Comparison of ENCODE assay signal across 8 mouse cellular contexts in the genomic region with DNA sequence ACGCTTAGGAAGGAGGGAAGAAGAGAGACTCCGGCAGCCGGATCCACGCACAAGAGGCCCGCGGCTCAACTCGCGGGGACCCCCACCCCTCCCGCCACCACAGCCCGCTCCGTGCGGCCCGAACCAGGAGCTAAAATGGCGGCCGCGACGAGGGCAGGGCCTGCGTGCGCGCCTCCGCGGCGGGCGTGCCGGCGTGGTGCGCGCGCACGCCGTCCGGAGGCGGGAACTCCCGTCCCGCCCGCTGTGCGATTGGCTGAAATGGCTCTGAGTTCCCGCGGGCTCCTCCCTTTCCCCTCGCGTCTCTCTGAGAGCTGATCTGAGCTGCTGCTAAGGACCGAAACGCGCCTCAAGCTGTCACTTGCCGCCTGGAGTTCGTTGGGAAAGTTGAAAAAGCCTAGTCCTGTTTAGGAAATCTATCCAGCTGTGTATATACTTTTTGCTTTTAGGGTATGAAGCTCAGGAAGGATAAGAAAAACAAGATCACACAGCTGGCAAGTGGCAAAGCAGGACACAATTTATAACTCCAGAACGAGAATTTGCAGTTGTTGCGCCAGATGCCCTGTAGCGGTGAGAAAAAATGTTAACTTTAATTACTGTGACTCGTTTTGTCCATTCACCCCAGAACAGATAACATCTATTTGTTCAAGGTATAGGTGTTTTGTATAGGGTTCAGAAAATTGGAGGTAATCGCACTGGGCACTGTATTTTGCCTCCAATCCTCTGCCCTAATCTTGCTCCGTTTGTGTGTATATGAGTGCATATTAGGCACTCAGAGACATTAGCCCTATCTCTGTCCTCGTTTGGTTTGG. TPM values are rescaled to one million over a fixed set of nuclear protein-coding genes. Genes with fewer than 3 reads are reported as not detected.
DNase-seq lines count a peak whose midpoint lies in the region; ATAC-seq lines count a peak whose summit lies in the region.

Gene Dhx15, minus strand, starts transcription at position 144 of the 809 bp plus-strand sequence.

- no peaks in the 10 kb centered on the region for H3K36me3 ChIP-seq in heart, embryonic 13.5 days
- no peaks in the 10 kb centered on the region for H3K36me3 ChIP-seq in liver, embryonic 12.5 days
- H3K36me3 ChIP-seq in stomach, embryonic 15.5 days: no peaks in the 10 kb centered on the region

- no peaks in the 10 kb centered on the region for H3K27me3 ChIP-seq in heart, embryonic 13.5 days (replicated peaks)
- H3K27me3 ChIP-seq in liver, embryonic 12.5 days (replicated peaks): no peaks in the 10 kb centered on the region
- H3K27me3 ChIP-seq in stomach, embryonic 15.5 days (replicated peaks): no peaks in the 10 kb centered on the region

- WGBS in heart, embryonic 13.5 days: 2% methylated on average over 53 of the region's 53 CpGs
- 1% methylated on average over 53 of the region's 53 CpGs for WGBS in liver, embryonic 12.5 days (ENCODE audit: insufficient replicate concordance)
- under 1% methylated on average over 53 of the region's 53 CpGs for WGBS in stomach, embryonic 15.5 days

- peak within 1 kb of the TSS; percentile 88 for H3K4me2 ChIP-seq in heart, embryonic 13.5 days
- H3K4me2 ChIP-seq in liver, embryonic 12.5 days: peak within 1 kb of the TSS; percentile 81
- H3K4me2 ChIP-seq in stomach, embryonic 15.5 days: peak within 1 kb of the TSS; percentile 67

- peak within 1 kb of the TSS; percentile 68 for H3K27ac ChIP-seq in brown adipose tissue, adult 24 weeks (replicated peaks; ENCODE audit: low read depth, low read length)
- peak within 1 kb of the TSS; percentile 94 for H3K27ac ChIP-seq in heart, embryonic 13.5 days (replicated peaks)
- H3K27ac ChIP-seq in liver, embryonic 12.5 days: peak within 1 kb of the TSS; percentile 87
- peak within 1 kb of the TSS; percentile 94 for H3K27ac ChIP-seq in stomach, embryonic 15.5 days

- peak within 1 kb of the TSS; percentile 79 for H3K4me3 ChIP-seq in brown adipose tissue, adult 24 weeks (ENCODE audit: insufficient read depth, low read depth, low read length)
- H3K4me3 ChIP-seq in heart, embryonic 13.5 days: peak within 1 kb of the TSS; percentile 99
- H3K4me3 ChIP-seq in liver, embryonic 12.5 days: peak within 1 kb of the TSS; percentile 98
- H3K4me3 ChIP-seq in stomach, embryonic 15.5 days (replicated peaks): peak within 1 kb of the TSS; percentile 94

- peak; percentile 96 for ATAC-seq in heart, embryonic 13.5 days (ENCODE audit: extremely low read depth, insufficient number of reproducible peaks, low FRiP score, low TSS enrichment)
- ATAC-seq in liver, embryonic 12.5 days: peak; percentile 94
- peak; percentile 97 for ATAC-seq in stomach, embryonic 15.5 days (ENCODE audit: insufficient read depth, low FRiP score, low read depth)

- H3K9ac ChIP-seq in heart, embryonic 13.5 days: peak within 1 kb of the TSS; percentile 100
- H3K9ac ChIP-seq in liver, embryonic 12.5 days: peak within 1 kb of the TSS; percentile 98
- H3K9ac ChIP-seq in stomach, embryonic 15.5 days: peak within 1 kb of the TSS; percentile 96

- peaks cover 6% of the 10 kb centered on the region; the same call in 1 of the 2 replicates for H3K4me1 ChIP-seq in brown adipose tissue, adult 24 weeks (ENCODE audit: control insufficient read depth, insufficient read depth, insufficient read length, low read length)
- peaks cover 41% of the 10 kb centered on the region for H3K4me1 ChIP-seq in heart, embryonic 13.5 days
- peaks cover 46% of the 10 kb centered on the region for H3K4me1 ChIP-seq in liver, embryonic 12.5 days
- H3K4me1 ChIP-seq in stomach, embryonic 15.5 days: 0 out of 2 replicates have a peak, but pooled peaks cover 11% of the 10 kb centered on the region

- DNase-seq in CD4-positive, CD25-positive, alpha-beta regulatory T cell, adult 2 months (ENCODE audit: low read depth, low spot score): peak; percentile 97
- peak; percentile 33 for DNase-seq in fat pad, adult 2 months (ENCODE audit: extremely low read depth, low read depth, low spot score)
- DNase-seq in kidney, postnatal 10 days: peak; percentile 96
- DNase-seq in natural killer cell, adult 2 months (ENCODE audit: low spot score in 2 of 2): peak; percentile 84 to 90

- no peaks in the 10 kb centered on the region for H3K9me3 ChIP-seq in heart, embryonic 13.5 days
- no peaks in the 10 kb centered on the region for H3K9me3 ChIP-seq in liver, embryonic 12.5 days (replicated peaks)
- no peaks in the 10 kb centered on the region for H3K9me3 ChIP-seq in stomach, embryonic 15.5 days

RNA-seq across cellular contexts. Expression of gene Dhx15, which starts in this region (rescaled TPM):
- 44.0 and 50.4 TPM in 2 replicates for polyA plus RNA-seq in brown adipose tissue, adult 24 weeks (2012; ENCODE audit: insufficient read depth, insufficient read length, missing spikeins)
- 85.1 and 90.3 TPM in 2 replicates for polyA plus RNA-seq in heart, embryonic 13.5 days (2015; fragmentation: Nextera tagmentation; extraction: Ambion mirVana)
- 114 and 118 TPM in 2 replicates for polyA plus RNA-seq in liver, embryonic 12.5 days (2016; fragmentation: Nextera tagmentation; extraction: Ambion mirVana)
- 140 and 144 TPM in 2 replicates for polyA plus RNA-seq in stomach, embryonic 15.5 days (2015; fragmentation: Nextera tagmentation; extraction: Ambion mirVana)

Comparison
In these comparisons a context has a peak if more than half of its experiments do, and no peak if none do; other contexts are left out.
1. Peak in every context shown above with its lines: DNase-seq, ATAC-seq, H3K4me3 ChIP-seq and H3K27ac ChIP-seq.
2. DNase-seq: peak in every context shown above with its lines; median percentile 97 in CD4-positive, CD25-positive, alpha-beta regulatory T cell, adult 2 months; 96 in kidney, postnatal 10 days; 87 in natural killer cell, adult 2 months; 33 in fat pad, adult 2 months.